Mouse (Mus musculus) C2C12 (cell line): ENCODE measurements around the gene Folr2.

Experiments used
- CTCF ChIP-seq: IDR thresholded peaks from one replicate; pipeline ENCODE4 v1.5.1; 2011; ENCODE audit not compliant: control insufficient read depth, insufficient read depth, insufficient read length
- FOSL1 ChIP-seq: IDR thresholded peaks from one replicate; pipeline ENCODE4 v1.8.0; 2011; ENCODE audit warnings: mild to moderate bottlenecking, low read length; ENCODE audit not compliant: poor library complexity, insufficient read depth, severe bottlenecking
- MAX ChIP-seq: IDR thresholded peaks from one replicate; pipeline ENCODE4 v1.6.1; 2011; ENCODE audit warnings: mild to moderate bottlenecking, control low read depth
- USF1 ChIP-seq: IDR thresholded peaks from one replicate; pipeline ENCODE4 v1.6.1; 2011; ENCODE audit warnings: low read depth, mild to moderate bottlenecking, control low read depth, moderate library complexity

DNA sequence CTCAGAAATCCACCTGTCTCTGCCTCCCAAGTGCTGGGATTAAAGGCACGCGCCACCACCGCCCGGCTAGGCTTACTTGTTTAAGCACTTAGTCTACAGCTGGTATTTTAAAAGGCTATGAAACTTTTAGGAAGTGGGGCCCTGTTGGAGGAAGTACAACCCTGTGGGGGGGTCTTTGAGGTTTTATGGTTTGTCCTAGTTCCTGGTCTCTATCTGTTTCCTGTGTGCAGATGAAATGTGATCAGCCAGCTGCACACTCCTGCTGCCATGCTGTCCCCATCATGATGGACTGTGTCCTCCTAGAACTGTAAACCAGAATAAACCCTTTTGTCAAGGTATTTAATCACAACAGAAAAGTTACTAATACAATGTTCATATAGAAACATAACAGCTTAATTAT lies 27.2 kb upstream of the Folr2 start:
- TF ChIP-seq MAX (no peak), FOSL1 (no peak), CTCF (no peak), USF1 (no peak)
